Mouse (Mus musculus) forebrain, postnatal 0 days (tissue): ENCODE measurements around the gene Pdpn. TPM values are rescaled to one million over a fixed set of nuclear protein-coding genes. Genes with fewer than 3 reads are reported as not detected.
A peak's percentile ranks its signal among the peaks of the same experiment; 100 is the strongest.

Experiments used
- ATAC-seq: fragments of 200-750 bp; cut with Nextera tagmentation; 2 replicates; pipeline ENCODE4 v1.8.0; 2017; ENCODE audit warnings: mild to moderate bottlenecking, moderate library complexity
- DNase-seq: peaks from one replicate; pipeline ENCODE4 v3.0.0-alpha.2; 2015
- H3K27ac ChIP-seq: fragments of 300-500 bp; sonication (generic); 2 replicates; pipeline ENCODE4 v1.5.1; 2014; ENCODE audit warnings: low read depth, mild to moderate bottlenecking, antibody characterized with exemption, low read length, moderate library complexity, mixed read lengths
- H3K27me3 ChIP-seq: fragments of 300-500 bp; sonication (generic); 2 replicates; pipeline ENCODE4 v1.6.1; 2014; ENCODE audit warnings: mild to moderate bottlenecking, low read length, mixed read lengths; ENCODE audit not compliant: insufficient read depth
- H3K36me3 ChIP-seq: fragments of 300-500 bp; sonication (generic); 2 replicates; pipeline ENCODE4 v1.6.1; 2014; ENCODE audit warnings: mild to moderate bottlenecking, moderate library complexity; ENCODE audit not compliant: insufficient read depth
- H3K4me1 ChIP-seq: fragments of 300-500 bp; sonication (generic); 2 replicates; pipeline ENCODE4 v1.6.1; 2014; ENCODE audit warnings: antibody characterized with exemption; ENCODE audit not compliant: insufficient read depth
- H3K4me2 ChIP-seq: fragments of 300-500 bp; sonication (generic); 2 replicates; pipeline ENCODE4 v1.6.1; 2014; ENCODE audit warnings: low read depth, mild to moderate bottlenecking, moderate library complexity
- H3K4me3 ChIP-seq: fragments of 300-500 bp; sonication (generic); 2 replicates; pipeline ENCODE4 v1.5.1; 2014; ENCODE audit warnings: low read depth, low read length, mixed read lengths
- H3K9ac ChIP-seq: fragments of 300-500 bp; sonication (generic); 2 replicates; pipeline ENCODE4 v1.6.1; 2014; ENCODE audit warnings: mild to moderate bottlenecking
- H3K9me3 ChIP-seq: fragments of 300-500 bp; sonication (generic); 2 replicates; pipeline ENCODE4 v1.6.1; 2016; ENCODE audit warnings: low read length
- CTCF ChIP-seq: sonication (generic); IDR thresholded peaks from 2 replicates; pipeline ENCODE4 v1.5.1; 2016; ENCODE audit warnings: antibody characterized with exemption, control low read depth, low read depth
- WGBS: fragments of 180-500 bp; shearing (Covaris S2); extraction: QIAGEN DNeasy Blood & Tissue Kit; methylation state at CpG from one replicate; pipeline ENCODE4 v1.1.7; 2014; 5-methylcytosine and 5-hydroxymethylcytosine counted together
- polyA plus RNA-seq: library from polyadenylated mRNA; unstranded; fragments of >200 nt; fragmentation: Nextera tagmentation; extraction: Ambion mirVana; gene quantifications from 2 replicates; pipeline ENCODE4 v1.2.1, GENCODE M21; 2015
- total RNA-seq: library from RNA; depleted of rRNA; stranded (reverse); fragments of >200 nt; gene quantifications from 2 replicates; pipeline ENCODE4 v1.2.3, GENCODE M21; 2014

The Pdpn gene
- total and polyA plus RNA-seq, 2 experiments from 2014 or later = 36.8 to 38.7 TPM

DNA sequence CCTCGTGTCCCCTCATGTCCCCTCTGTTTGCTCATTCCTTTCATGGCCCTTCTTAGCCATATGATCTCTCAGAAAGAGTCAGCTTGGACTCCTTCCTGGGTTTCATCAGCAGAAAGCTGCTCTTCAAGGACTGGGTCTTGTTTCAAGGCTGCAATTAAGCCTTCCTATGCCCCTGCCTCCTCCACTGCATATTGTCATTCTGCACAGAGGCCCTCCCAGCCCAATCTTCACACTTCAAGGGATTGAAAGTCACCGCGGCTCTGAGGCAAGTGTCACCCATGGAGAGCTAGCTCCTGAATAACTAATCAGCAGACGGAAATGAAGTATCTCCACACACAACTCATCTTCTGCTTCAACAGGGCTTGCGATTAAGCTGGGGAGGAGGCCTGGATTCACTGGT is 34.8 kb upstream of the Pdpn start:
- ATAC-seq = no peak
- WGBS = 63% methylated on average over 5 of the region's 5 CpGs

GRCm38 (mm10) chr4:143331787-143332186 is 32.4 kb upstream of the Pdpn start:
- Histone ChIP-seq H3K4me3 (no peak overlapping the region), H3K4me2 (no peak overlapping the region), H3K9me3 (no peaks in the 10 kb centered on the region), H3K27me3 (no peaks in the 10 kb centered on the region), H3K27ac (no peak overlapping the region), H3K4me1 (no peaks in the 10 kb centered on the region), H3K36me3 (no peaks in the 10 kb centered on the region), H3K9ac (no peak overlapping the region)
- 100% methylated on average over 1 of the region's 1 CpGs for WGBS
- DNase-seq = no peak
- no peak for TF ChIP-seq CTCF
- ATAC-seq = no peak

More for the DNA sequence above, 34.8 kb upstream of the Pdpn start:
- Histone ChIP-seq H3K9ac (no peak overlapping the region), H3K36me3 (no peaks in the 10 kb centered on the region), H3K27me3 (no peaks in the 10 kb centered on the region), H3K27ac (no peak overlapping the region), H3K4me3 (no peak overlapping the region), H3K9me3 (no peaks in the 10 kb centered on the region), H3K4me2 (no peak overlapping the region), H3K4me1 (no peaks in the 10 kb centered on the region)
- no peak for DNase-seq
- TF ChIP-seq CTCF = no peak

- no peak overlapping the region for H3K4me2 ChIP-seq
- TF ChIP-seq CTCF = no peak
Measured at GRCm38 (mm10) chr4:143330566-143330965, 31.2 kb upstream of the Pdpn start.

DNA sequence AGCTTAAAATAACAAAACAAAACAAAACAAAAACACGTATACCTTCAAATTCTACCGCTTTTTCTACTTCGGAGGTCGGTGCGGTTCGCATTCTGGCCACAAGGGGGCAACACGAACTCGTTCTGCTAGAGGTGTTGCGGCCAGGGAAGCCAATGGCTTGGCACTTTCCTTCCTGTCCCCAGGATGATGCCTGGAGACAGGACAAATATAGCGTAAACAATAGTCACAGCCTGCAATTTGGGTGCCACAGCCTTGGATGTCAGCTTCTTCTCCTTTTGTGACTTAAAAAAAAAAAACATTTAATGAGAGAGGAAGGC is 26.2 kb upstream of the Pdpn start:
- H3K4me2 ChIP-seq = peak overlapping the region; percentile 50
- H3K4me1 ChIP-seq = peaks cover 6% of the 10 kb centered on the region; the same call in 1 of the 2 replicates
- peak overlapping the region; percentile 32; the same call in 1 of the 2 replicates for H3K9ac ChIP-seq
- peak; percentile 89 for DNase-seq
- TF ChIP-seq CTCF = peak; percentile 88
- H3K27me3 ChIP-seq = no peaks in the 10 kb centered on the region
- no peaks in the 10 kb centered on the region for H3K36me3 ChIP-seq
- 1% methylated on average over 10 of the region's 10 CpGs for WGBS
- peak; percentile 67; the same call in 1 of the 2 replicates for ATAC-seq
- peak overlapping the region; percentile 29 for H3K4me3 ChIP-seq
- no peaks in the 10 kb centered on the region for H3K9me3 ChIP-seq
- H3K27ac ChIP-seq = no peak overlapping the region

More at GRCm38 (mm10) chr4:143330566-143330965, 31.2 kb upstream of the Pdpn start:
- Histone ChIP-seq H3K27ac (no peak overlapping the region), H3K9ac (no peak overlapping the region), H3K27me3 (no peaks in the 10 kb centered on the region), H3K4me3 (no peak overlapping the region), H3K36me3 (no peaks in the 10 kb centered on the region), H3K9me3 (no peaks in the 10 kb centered on the region), H3K4me1 (no peaks in the 10 kb centered on the region)
- WGBS = 45% methylated on average over 9 of the region's 9 CpGs
- no peak for ATAC-seq
- DNase-seq = no peak

DNA sequence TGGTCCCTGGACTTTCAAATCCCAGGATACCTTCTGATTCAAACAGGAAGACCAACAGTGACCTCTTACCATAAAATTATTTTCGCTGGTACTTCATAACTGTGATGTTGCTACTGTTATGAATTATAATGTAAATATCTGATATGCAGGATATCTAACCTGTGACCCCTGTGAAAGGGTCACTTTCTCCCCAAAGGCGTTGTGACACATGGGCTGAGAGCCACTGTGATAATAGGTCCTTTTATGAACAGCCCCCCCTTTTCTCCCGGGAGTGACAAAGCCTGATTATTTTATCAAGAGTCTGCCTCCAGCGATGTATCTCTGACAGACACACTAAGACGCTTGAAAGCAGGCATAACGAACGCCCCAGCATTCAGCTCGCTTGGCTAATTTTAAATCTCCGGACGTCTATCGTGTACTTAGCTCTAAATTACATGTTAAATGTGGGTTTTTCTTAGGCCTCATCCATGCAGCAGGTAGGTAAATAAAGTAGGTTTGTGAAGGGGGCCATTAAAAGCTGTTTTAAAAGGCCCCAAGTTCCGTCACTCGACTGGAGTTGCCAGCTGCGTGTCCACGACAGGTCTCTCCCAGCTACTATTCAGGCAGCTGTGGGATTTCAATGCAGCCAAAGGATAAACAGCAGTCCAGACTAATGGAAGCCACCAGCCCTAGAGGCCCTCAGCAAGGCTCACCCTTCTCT is 25.7 kb upstream of the Pdpn start:
- H3K36me3 ChIP-seq = no peaks in the 10 kb centered on the region
- H3K9ac ChIP-seq = peak overlapping the region; percentile 32
- H3K27ac ChIP-seq = no peak overlapping the region
- peaks cover 6% of the 10 kb centered on the region; the same call in 1 of the 2 replicates for H3K4me1 ChIP-seq
- peak overlapping the region; percentile 29 for H3K4me3 ChIP-seq
- TF ChIP-seq CTCF = no peak
- H3K27me3 ChIP-seq = no peaks in the 10 kb centered on the region
- ATAC-seq (peak; percentile 75), DNase-seq (peak; percentile 68)
- no peaks in the 10 kb centered on the region for H3K9me3 ChIP-seq
- 12% methylated on average over 15 of the region's 15 CpGs for WGBS
- H3K4me2 ChIP-seq = peak overlapping the region; percentile 50

DNA sequence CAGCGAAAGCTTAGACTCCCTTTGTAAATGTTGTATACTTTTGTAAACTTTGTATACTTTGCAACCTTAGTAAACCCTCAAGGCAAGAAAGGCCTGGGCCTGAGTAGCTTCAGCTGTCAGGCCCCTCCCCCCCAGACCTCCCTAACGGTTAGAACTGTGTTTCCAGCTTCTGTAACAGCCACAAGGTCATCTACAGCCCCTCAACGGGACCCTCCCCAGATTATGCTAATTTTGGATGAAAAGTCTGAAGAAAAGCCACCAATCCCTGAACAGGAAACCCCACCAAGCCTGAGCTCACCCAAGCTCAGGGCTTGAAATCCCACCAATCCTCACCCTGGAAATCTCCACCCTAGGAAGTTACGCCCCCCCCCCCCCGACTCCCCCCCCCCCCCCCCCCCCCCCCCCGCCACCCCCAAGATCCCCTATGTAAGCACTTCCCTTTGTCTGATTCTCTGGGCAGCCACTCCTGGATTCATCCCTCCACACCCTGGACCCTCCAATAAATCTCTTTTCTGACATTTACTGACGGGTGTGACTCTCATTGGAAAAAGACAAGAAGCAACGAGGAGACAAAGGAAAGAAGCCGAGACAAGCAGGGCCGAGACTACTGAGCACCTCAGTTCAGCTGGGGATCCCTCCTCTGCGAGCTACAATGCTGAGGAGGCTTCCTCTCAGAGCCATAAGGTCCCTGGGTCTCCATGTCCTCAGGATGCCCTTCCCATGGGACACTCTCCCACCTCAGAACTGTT is 25.0 kb upstream of the Pdpn start:
- H3K27me3 ChIP-seq = no peaks in the 10 kb centered on the region
- H3K4me1 ChIP-seq = peaks cover 6% of the 10 kb centered on the region; the same call in 1 of the 2 replicates
- no peaks in the 10 kb centered on the region for H3K9me3 ChIP-seq
- no peak for TF ChIP-seq CTCF
- DNase-seq (peak; percentile 35), ATAC-seq (peak; percentile 27)
- peak overlapping the region; percentile 32 for H3K9ac ChIP-seq
- peak overlapping the region; percentile 50 for H3K4me2 ChIP-seq
- H3K36me3 ChIP-seq = no peaks in the 10 kb centered on the region
- H3K27ac ChIP-seq = no peak overlapping the region
- 21% methylated on average over 8 of the region's 11 CpGs for WGBS
- no peak overlapping the region for H3K4me3 ChIP-seq

- 89% methylated on average over 6 of the region's 6 CpGs for WGBS
- H3K4me2 ChIP-seq = no peak overlapping the region
- no peak for ATAC-seq
Measured at GRCm38 (mm10) chr4:143313299-143313698, 13.9 kb upstream of the Pdpn start.

More at GRCm38 (mm10) chr4:143313299-143313698, 13.9 kb upstream of the Pdpn start:
- H3K9ac ChIP-seq = no peak overlapping the region
- no peaks in the 10 kb centered on the region for H3K27me3 ChIP-seq
- H3K36me3 ChIP-seq = no peaks in the 10 kb centered on the region
- no peak overlapping the region for H3K4me3 ChIP-seq
- no peak overlapping the region for H3K27ac ChIP-seq
- H3K4me1 ChIP-seq = no peaks in the 10 kb centered on the region
- TF ChIP-seq CTCF = no peak
- no peak for DNase-seq
- H3K9me3 ChIP-seq = no peaks in the 10 kb centered on the region
